Mouse (Mus musculus) lung, adult 2 months (tissue): ENCODE measurements around the gene Magi1.

Experiments used
- CTCF ChIP-seq: fragments of 200-500 bp; IDR thresholded peaks from 2 replicates; pipeline ENCODE4 v1.5.1; 2011; ENCODE audit warnings: mild to moderate bottlenecking, low read length, control low read depth; ENCODE audit not compliant: insufficient read depth
- POLR2A ChIP-seq: fragments of 200-500 bp; IDR thresholded peaks from 2 replicates; pipeline ENCODE4 v1.6.1; 2011; ENCODE audit warnings: low read depth, mild to moderate bottlenecking, control low read depth, low read length, borderline replicate concordance; ENCODE audit errors: extremely low read depth

- no peak for TF ChIP-seq CTCF
- TF ChIP-seq POLR2A = no peak
Observed at GRCm38 (mm10) chr6:93836585-93836984, 447.1 kb downstream of the Magi1 start.
